Mouse (Mus musculus) hindbrain, embryonic 16.5 days (tissue): ENCODE data around the gene Aox4. TPM values are rescaled to one million over a fixed set of nuclear protein-coding genes. Genes with fewer than 3 reads are reported as not detected.

Experiments used
- ATAC-seq: fragments of 200-750 bp; cut with Nextera tagmentation; 2 replicates; pipeline ENCODE4 v1.8.0; 2017; ENCODE audit warnings: moderate TSS enrichment, moderate library complexity
- H3K27ac ChIP-seq: fragments of 300-500 bp; sonication (generic); 2 replicates; pipeline ENCODE4 v1.5.1; 2014; ENCODE audit warnings: low read depth, mild to moderate bottlenecking, control low read depth, low read length, moderate library complexity
- H3K27me3 ChIP-seq: fragments of 300-500 bp; sonication (generic); replicated peaks from 2 replicates; pipeline ENCODE4 v1.6.1; 2014; ENCODE audit warnings: low read length; ENCODE audit not compliant: control insufficient read depth, insufficient read depth
- H3K36me3 ChIP-seq: fragments of 300-500 bp; sonication (generic); 2 replicates; pipeline ENCODE4 v1.6.1; 2014; ENCODE audit warnings: mild to moderate bottlenecking, low read length, moderate library complexity, mixed read lengths; ENCODE audit not compliant: control insufficient read depth, insufficient read depth
- H3K4me1 ChIP-seq: fragments of 300-500 bp; sonication (generic); 2 replicates; pipeline ENCODE4 v1.6.1; 2014; ENCODE audit warnings: low read depth, low read length; ENCODE audit not compliant: control insufficient read depth, insufficient read depth
- H3K4me2 ChIP-seq: fragments of 300-500 bp; sonication (generic); 2 replicates; pipeline ENCODE4 v1.6.1; 2014; ENCODE audit warnings: mild to moderate bottlenecking, low read length, control low read depth, moderate library complexity
- H3K4me3 ChIP-seq: fragments of 300-500 bp; sonication (generic); 2 replicates; pipeline ENCODE4 v1.5.1; 2014; ENCODE audit warnings: mild to moderate bottlenecking, low read length, control low read depth, moderate library complexity
- H3K9ac ChIP-seq: fragments of 300-500 bp; sonication (generic); 2 replicates; pipeline ENCODE4 v1.6.1; 2014; ENCODE audit warnings: low read depth, mild to moderate bottlenecking, control low read depth, low read length, moderate library complexity
- H3K9me3 ChIP-seq: fragments of 300-500 bp; sonication (generic); 2 replicates; pipeline ENCODE4 v1.6.1; 2014; ENCODE audit warnings: mild to moderate bottlenecking, low read length, moderate library complexity; ENCODE audit not compliant: control insufficient read depth
- WGBS: fragments of 180-500 bp; shearing (Covaris S2); extraction: QIAGEN DNeasy Blood & Tissue Kit; methylation state at CpG from one replicate; pipeline ENCODE4 v1.1.7; 2014; 5-methylcytosine and 5-hydroxymethylcytosine counted together
- polyA plus RNA-seq: library from polyadenylated mRNA; unstranded; fragments of >200 nt; fragmentation: Nextera tagmentation; extraction: Ambion mirVana; gene quantifications from 2 replicates; pipeline ENCODE4 v1.2.1, GENCODE M21; 2015

Gene Aox4
- polyA plus RNA-seq, 1 experiment from 2014 or later: 0.59 TPM

DNA sequence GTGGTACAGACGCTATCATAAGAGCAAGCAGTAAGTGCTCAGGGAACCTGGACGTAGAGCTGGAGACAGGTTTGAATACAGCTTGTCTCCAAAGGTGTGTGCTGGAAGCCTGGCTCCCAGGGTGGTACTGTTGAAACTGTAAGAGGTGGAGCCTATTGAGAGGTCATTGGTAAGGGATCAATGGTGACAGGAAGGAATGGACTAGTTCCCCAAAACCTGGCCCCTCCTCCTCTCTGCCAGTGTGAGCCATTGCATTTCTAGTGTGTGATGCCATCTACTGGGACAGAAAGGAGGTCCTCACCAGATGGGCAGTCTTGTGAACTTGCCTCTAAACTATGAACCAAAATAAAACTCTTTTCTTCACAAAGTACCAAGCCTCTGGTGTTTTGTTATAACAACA, 58.0 kb downstream of the Aox4 start:
- ATAC-seq: no peak
- Histone ChIP-seq H3K27me3 (no peaks in the 10 kb centered on the region), H3K4me1 (no peaks in the 10 kb centered on the region), H3K36me3 (no peaks in the 10 kb centered on the region), H3K9ac (no peak overlapping the region), H3K4me2 (no peak overlapping the region), H3K27ac (no peak overlapping the region), H3K9me3 (no peaks in the 10 kb centered on the region), H3K4me3 (no peak overlapping the region)
- WGBS: 92% methylated on average over 2 of the region's 2 CpGs

- Histone ChIP-seq H3K27ac (no peak overlapping the region), H3K4me3 (no peak overlapping the region), H3K9me3 (no peaks in the 10 kb centered on the region), H3K4me1 (no peaks in the 10 kb centered on the region), H3K9ac (no peak overlapping the region), H3K36me3 (no peaks in the 10 kb centered on the region), H3K27me3 (no peaks in the 10 kb centered on the region), H3K4me2 (no peak overlapping the region)
- 64% methylated on average over 6 of the region's 6 CpGs for WGBS
- ATAC-seq: peak; percentile 76
These were observed 60.8 kb downstream of the Aox4 start for GRCm38 (mm10) chr1:58270807-58271569.

GRCm38 (mm10) chr1:58275879-58276278, 65.7 kb downstream of the Aox4 start:
- 20% methylated on average over 9 of the region's 9 CpGs for WGBS
- Histone ChIP-seq H3K9ac (no peak overlapping the region), H3K4me1 (no peaks in the 10 kb centered on the region), H3K4me3 (no peak overlapping the region), H3K36me3 (no peaks in the 10 kb centered on the region), H3K9me3 (no peaks in the 10 kb centered on the region), H3K27ac (no peak overlapping the region), H3K27me3 (no peaks in the 10 kb centered on the region), H3K4me2 (no peak overlapping the region)
- no peak for ATAC-seq

- no peak within 1 kb of the TSS for H3K9ac ChIP-seq
- H3K9me3 ChIP-seq: no peaks in the 10 kb centered on the region
- H3K27me3 ChIP-seq: no peaks in the 10 kb centered on the region
- no peak within 1 kb of the TSS for H3K27ac ChIP-seq
- H3K4me2 ChIP-seq: no peak within 1 kb of the TSS
- H3K4me1 ChIP-seq: no peaks in the 10 kb centered on the region
- H3K36me3 ChIP-seq: no peaks in the 10 kb centered on the region
- WGBS: 76% methylated on average over 5 of the region's 5 CpGs
- no peak for ATAC-seq
- H3K4me3 ChIP-seq: no peak within 1 kb of the TSS
These were observed 67.8 kb downstream of the Aox4 start, which contains the start of gene Aox2 for GRCm38 (mm10) chr1:58278026-58278425. Gene Aox2, plus strand, starts transcription at chr1:58278326.

DNA sequence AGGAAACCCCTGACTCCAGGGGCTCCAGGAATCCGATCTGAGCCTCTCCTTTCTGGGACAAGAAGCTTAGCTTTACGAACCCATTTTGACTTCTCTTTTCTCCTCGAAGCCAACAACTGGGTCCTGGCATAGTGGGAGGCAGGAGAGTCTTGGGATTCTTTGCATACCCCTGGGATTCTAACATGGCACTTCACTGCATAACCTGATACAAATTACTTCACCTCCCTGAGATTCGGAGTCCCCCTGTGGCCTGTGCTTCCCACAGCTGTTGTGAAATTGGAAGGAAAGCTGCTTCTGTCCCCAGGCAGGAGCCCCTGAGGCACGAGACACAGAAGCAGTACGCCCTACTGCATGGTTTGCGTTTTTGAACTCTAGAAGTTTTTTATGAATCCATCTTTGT, 68.3 kb downstream of the Aox4 start:
- no peaks in the 10 kb centered on the region for H3K27me3 ChIP-seq
- no peak overlapping the region for H3K4me3 ChIP-seq
- no peak overlapping the region for H3K9ac ChIP-seq
- H3K27ac ChIP-seq: no peak overlapping the region
- WGBS: 74% methylated on average over 7 of the region's 7 CpGs
- ATAC-seq: no peak
- H3K4me1 ChIP-seq: no peaks in the 10 kb centered on the region
- H3K4me2 ChIP-seq: no peak overlapping the region
- no peaks in the 10 kb centered on the region for H3K36me3 ChIP-seq
- H3K9me3 ChIP-seq: no peaks in the 10 kb centered on the region

- Histone ChIP-seq H3K9ac (no peak overlapping the region), H3K4me3 (no peak overlapping the region), H3K27me3 (no peaks in the 10 kb centered on the region), H3K4me2 (no peak overlapping the region), H3K36me3 (no peaks in the 10 kb centered on the region), H3K27ac (no peak overlapping the region), H3K9me3 (no peaks in the 10 kb centered on the region), H3K4me1 (no peaks in the 10 kb centered on the region)
- no peak for ATAC-seq
- WGBS: 90% methylated on average over 4 of the region's 4 CpGs
These were observed 70.2 kb downstream of the Aox4 start for GRCm38 (mm10) chr1:58280381-58280780.

DNA sequence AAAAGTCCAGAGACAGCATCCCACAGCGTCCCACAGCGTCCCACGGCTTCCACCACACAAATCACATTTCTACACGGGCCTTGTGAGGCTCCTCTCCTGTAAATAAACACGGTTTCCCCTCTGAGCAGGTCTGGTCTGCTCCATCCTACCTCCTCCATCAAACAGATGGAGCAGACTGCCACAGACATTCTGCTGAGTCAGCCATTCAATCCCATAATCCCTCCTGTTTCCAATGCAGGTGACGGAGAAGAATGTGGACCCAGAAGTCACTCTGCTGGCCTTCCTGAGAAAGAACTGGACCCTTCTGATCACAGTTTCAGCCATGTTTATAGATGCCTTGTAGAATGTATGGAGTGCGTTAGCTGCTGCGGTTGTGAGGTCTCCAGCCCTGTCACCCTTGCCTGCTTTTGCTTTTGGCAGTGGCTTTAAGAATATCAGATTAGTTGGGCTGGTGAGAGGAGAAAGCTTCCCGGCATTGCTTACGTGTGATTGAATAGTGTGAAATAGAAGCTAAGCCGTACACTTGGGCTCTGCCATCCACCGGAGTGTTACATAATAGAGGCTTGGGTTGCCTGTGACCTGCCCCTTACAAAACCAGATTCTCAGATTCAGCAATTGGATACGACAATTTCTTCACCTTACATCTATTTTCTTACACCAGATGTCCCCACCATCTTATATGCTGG, 70.9 kb downstream of the Aox4 start:
- Histone ChIP-seq H3K36me3 (no peaks in the 10 kb centered on the region), H3K9ac (no peak overlapping the region)
- 80% methylated on average over 13 of the region's 13 CpGs for WGBS

DNA sequence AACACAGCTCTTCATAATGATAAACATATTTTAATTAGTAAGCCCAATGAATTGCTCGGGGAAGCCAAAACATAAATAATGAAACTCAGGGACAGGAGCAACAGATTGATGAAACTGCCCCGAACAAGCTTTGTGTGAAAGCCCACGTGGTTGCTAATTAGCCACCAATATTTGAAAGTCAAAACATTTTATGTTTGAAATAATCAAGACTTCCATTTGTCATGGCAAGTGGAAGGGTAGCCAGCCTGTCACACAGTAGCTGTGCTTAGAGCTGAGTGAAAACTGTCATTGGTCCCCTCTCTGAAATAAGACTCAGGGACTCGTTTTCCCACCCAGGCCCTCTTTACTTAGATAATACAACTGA, 71.4 kb downstream of the Aox4 start:
- 70% methylated on average over 4 of the region's 4 CpGs for WGBS
- H3K4me1 ChIP-seq: no peaks in the 10 kb centered on the region
- ATAC-seq: no peak
- no peak overlapping the region for H3K4me3 ChIP-seq
- no peaks in the 10 kb centered on the region for H3K36me3 ChIP-seq
- no peak overlapping the region for H3K9ac ChIP-seq
- no peak overlapping the region for H3K4me2 ChIP-seq
- no peaks in the 10 kb centered on the region for H3K9me3 ChIP-seq
- H3K27me3 ChIP-seq: no peaks in the 10 kb centered on the region
- H3K27ac ChIP-seq: no peak overlapping the region

More for the DNA sequence above, 70.9 kb downstream of the Aox4 start:
- ATAC-seq: no peak
- H3K27me3 ChIP-seq: no peaks in the 10 kb centered on the region
- H3K27ac ChIP-seq: no peak overlapping the region
- no peaks in the 10 kb centered on the region for H3K9me3 ChIP-seq
- H3K4me3 ChIP-seq: no peak overlapping the region
- H3K4me2 ChIP-seq: no peak overlapping the region
- no peaks in the 10 kb centered on the region for H3K4me1 ChIP-seq

DNA sequence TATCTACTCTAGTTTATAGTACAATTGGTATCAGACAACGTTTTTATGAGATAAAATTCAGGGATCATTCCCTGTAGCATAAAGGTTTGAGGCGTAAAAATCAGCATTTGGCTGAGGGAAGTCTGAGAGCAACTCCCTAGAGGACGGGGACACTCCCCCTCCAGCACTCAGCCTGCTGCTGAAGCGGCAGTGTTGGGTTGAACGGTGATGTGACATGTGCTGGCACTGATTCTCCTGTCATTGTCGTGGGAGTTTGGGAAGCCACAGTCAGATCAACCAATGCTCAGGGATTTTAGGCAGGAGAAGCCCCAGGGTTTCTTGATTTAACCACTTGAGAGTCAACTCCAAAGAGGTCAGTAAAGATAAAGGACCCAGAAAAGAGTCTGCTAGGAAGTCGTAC, 74.3 kb downstream of the Aox4 start:
- H3K4me3 ChIP-seq: no peak overlapping the region
- H3K27me3 ChIP-seq: no peaks in the 10 kb centered on the region
- H3K9ac ChIP-seq: no peak overlapping the region
- H3K4me2 ChIP-seq: no peak overlapping the region
- 53% methylated on average over 7 of the region's 7 CpGs for WGBS
- H3K4me1 ChIP-seq: no peaks in the 10 kb centered on the region
- H3K9me3 ChIP-seq: no peaks in the 10 kb centered on the region
- H3K36me3 ChIP-seq: no peaks in the 10 kb centered on the region
- no peak for ATAC-seq
- no peak overlapping the region for H3K27ac ChIP-seq
